Mouse (Mus musculus) hindbrain, embryonic 11.5 days (tissue): Measurements from ENCODE around the gene Ppfibp1. TPM values are rescaled to one million over a fixed set of nuclear protein-coding genes. Genes with fewer than 3 reads are reported as not detected.
A peak's percentile ranks its signal among the peaks of the same experiment; 100 is the strongest.

Experiments
- ATAC-seq: fragments of 200-750 bp; cut with Nextera tagmentation; 2 replicates; pipeline ENCODE4 v1.8.0; 2017; ENCODE audit warnings: mild to moderate bottlenecking, moderate TSS enrichment, moderate library complexity; ENCODE audit not compliant: low FRiP score
- DNase-seq: peaks from one replicate; pipeline ENCODE4 v3.0.0-alpha.2; 2015; ENCODE audit warnings: low spot score
- H3K27ac ChIP-seq: fragments of 300-500 bp; sonication (generic); 2 replicates; pipeline ENCODE4 v1.5.1; 2014; ENCODE audit warnings: mild to moderate bottlenecking, low read depth, low read length
- H3K27me3 ChIP-seq: fragments of 300-500 bp; sonication (generic); 2 replicates; pipeline ENCODE4 v1.6.1; 2014; ENCODE audit warnings: mild to moderate bottlenecking, low read length, moderate library complexity, mixed read lengths; ENCODE audit not compliant: control insufficient read depth, insufficient read depth
- H3K36me3 ChIP-seq: fragments of 300-500 bp; sonication (generic); 2 replicates; pipeline ENCODE4 v1.6.1; 2014; ENCODE audit warnings: mild to moderate bottlenecking, low read length, moderate library complexity, mixed read lengths; ENCODE audit not compliant: control insufficient read depth, insufficient read depth
- H3K4me1 ChIP-seq: fragments of 300-500 bp; sonication (generic); replicated peaks from 2 replicates; pipeline ENCODE4 v1.6.1; 2014; ENCODE audit warnings: low read length, mixed read lengths; ENCODE audit not compliant: control insufficient read depth, insufficient read depth
- H3K4me2 ChIP-seq: fragments of 300-500 bp; sonication (generic); replicated peaks from 2 replicates; pipeline ENCODE4 v1.6.1; 2014; ENCODE audit warnings: mild to moderate bottlenecking, low read depth, low read length
- H3K4me3 ChIP-seq: fragments of 300-500 bp; sonication (generic); 2 replicates; pipeline ENCODE4 v1.5.1; 2014; ENCODE audit warnings: low read depth, low read length
- H3K9ac ChIP-seq: fragments of 300-500 bp; sonication (generic); 2 replicates; pipeline ENCODE4 v1.6.1; 2014; ENCODE audit warnings: low read depth, low read length
- H3K9me3 ChIP-seq: fragments of 300-500 bp; sonication (generic); 2 replicates; pipeline ENCODE4 v1.6.1; 2016; ENCODE audit warnings: low read length; ENCODE audit not compliant: control insufficient read depth
- WGBS: fragments of 180-500 bp; shearing (Covaris S2); extraction: QIAGEN DNeasy Blood & Tissue Kit; methylation state at CpG from one replicate; pipeline ENCODE4 v1.1.7; 2014; 5-methylcytosine and 5-hydroxymethylcytosine counted together
- polyA plus RNA-seq: library from polyadenylated mRNA; unstranded; fragments of >200 nt; fragmentation: Nextera tagmentation; extraction: Ambion mirVana; gene quantifications from 2 replicates; pipeline ENCODE4 v1.2.1, GENCODE M21; 2014

The Ppfibp1 gene
- polyA plus RNA-seq, 1 experiment from 2014 or later = 36.1 TPM

- 41% methylated on average over 4 of the region's 4 CpGs for WGBS
- DNase-seq = peak; percentile 8
Observed at GRCm38 (mm10) chr6:146884851-146885250, 3.4 kb upstream of the Ppfibp1 start.

GRCm38 (mm10) chr6:146888660-146889490 is 588 bp downstream of the Ppfibp1 start:
- peak overlapping the region; percentile 76 for H3K4me3 ChIP-seq
- peak; percentile 19 for DNase-seq
- H3K27ac ChIP-seq = no peak overlapping the region
- peak; percentile 77 for ATAC-seq
- WGBS = 9% methylated on average over 25 of the region's 26 CpGs
- H3K9ac ChIP-seq = peak overlapping the region; percentile 81
- no peaks in the 10 kb centered on the region for H3K9me3 ChIP-seq
- no peaks in the 10 kb centered on the region; the same call in 1 of the 2 replicates for H3K27me3 ChIP-seq
- no peaks in the 10 kb centered on the region for H3K36me3 ChIP-seq
- H3K4me2 ChIP-seq = peak overlapping the region; percentile 79
- no peaks in the 10 kb centered on the region; the same call in 1 of the 2 replicates for H3K4me1 ChIP-seq

More at GRCm38 (mm10) chr6:146884851-146885250, 3.4 kb upstream of the Ppfibp1 start:
- Histone ChIP-seq H3K27me3 (no peaks in the 10 kb centered on the region; the same call in 1 of the 2 replicates), H3K36me3 (no peaks in the 10 kb centered on the region), H3K4me3 (no peak overlapping the region), H3K9me3 (no peaks in the 10 kb centered on the region), H3K27ac (no peak overlapping the region), H3K9ac (no peak overlapping the region), H3K4me1 (no peaks in the 10 kb centered on the region; the same call in 1 of the 2 replicates), H3K4me2 (no peak overlapping the region)
- no peak for ATAC-seq

GRCm38 (mm10) chr6:146890215-146890614 is 1.9 kb downstream of the Ppfibp1 start:
- ATAC-seq (no peak), DNase-seq (no peak)
- Histone ChIP-seq H3K27ac (no peak overlapping the region), H3K9ac (no peak overlapping the region), H3K9me3 (no peaks in the 10 kb centered on the region), H3K4me1 (no peaks in the 10 kb centered on the region; the same call in 1 of the 2 replicates), H3K4me3 (no peak overlapping the region), H3K4me2 (no peak overlapping the region; the same call in 1 of the 2 replicates), H3K36me3 (no peaks in the 10 kb centered on the region), H3K27me3 (no peaks in the 10 kb centered on the region; the same call in 1 of the 2 replicates)
- WGBS = 60% methylated on average over 2 of the region's 2 CpGs

GRCm38 (mm10) chr6:146890633-146891032 is 2.3 kb downstream of the Ppfibp1 start:
- no peaks in the 10 kb centered on the region; the same call in 1 of the 2 replicates for H3K4me1 ChIP-seq
- no peaks in the 10 kb centered on the region for H3K36me3 ChIP-seq
- ATAC-seq = no peak
- no peaks in the 10 kb centered on the region for H3K9me3 ChIP-seq
- no peak overlapping the region for H3K27ac ChIP-seq
- no peak for DNase-seq
- H3K4me2 ChIP-seq = no peak overlapping the region; the same call in 1 of the 2 replicates
- H3K4me3 ChIP-seq = no peak overlapping the region
- no peak overlapping the region for H3K9ac ChIP-seq
- H3K27me3 ChIP-seq = no peaks in the 10 kb centered on the region; the same call in 1 of the 2 replicates

GRCm38 (mm10) chr6:146893890-146894289 is 5.6 kb downstream of the Ppfibp1 start:
- no peaks in the 10 kb centered on the region for H3K36me3 ChIP-seq
- no peak overlapping the region for H3K9ac ChIP-seq
- H3K4me3 ChIP-seq = no peak overlapping the region
- DNase-seq (no peak), ATAC-seq (no peak)
- no peaks in the 10 kb centered on the region; the same call in 1 of the 2 replicates for H3K27me3 ChIP-seq
- no peaks in the 10 kb centered on the region for H3K9me3 ChIP-seq
- no peak overlapping the region for H3K4me2 ChIP-seq
- H3K4me1 ChIP-seq = no peaks in the 10 kb centered on the region
- H3K27ac ChIP-seq = no peak overlapping the region
- WGBS = 84% methylated on average over 2 of the region's 2 CpGs

GRCm38 (mm10) chr6:146898709-146899108 is 10.4 kb downstream of the Ppfibp1 start:
- Histone ChIP-seq H3K27me3 (no peaks in the 10 kb centered on the region), H3K27ac (no peak overlapping the region), H3K4me3 (no peak overlapping the region), H3K9me3 (no peaks in the 10 kb centered on the region), H3K9ac (no peak overlapping the region), H3K4me2 (no peak overlapping the region), H3K4me1 (no peaks in the 10 kb centered on the region), H3K36me3 (no peaks in the 10 kb centered on the region)
- ATAC-seq (no peak), DNase-seq (no peak)
- WGBS = 87% methylated on average over 6 of the region's 6 CpGs

GRCm38 (mm10) chr6:146899647-146900046 is 11.4 kb downstream of the Ppfibp1 start:
- Histone ChIP-seq H3K9ac (no peak overlapping the region), H3K27me3 (no peaks in the 10 kb centered on the region), H3K4me1 (no peaks in the 10 kb centered on the region), H3K4me2 (no peak overlapping the region), H3K4me3 (no peak overlapping the region), H3K36me3 (no peaks in the 10 kb centered on the region), H3K27ac (no peak overlapping the region), H3K9me3 (no peaks in the 10 kb centered on the region)
- WGBS = 78% methylated on average over 2 of the region's 2 CpGs
- DNase-seq (no peak), ATAC-seq (no peak)

- no peaks in the 10 kb centered on the region for H3K9me3 ChIP-seq
- WGBS = 92% methylated on average over 4 of the region's 4 CpGs
- no peak overlapping the region for H3K4me3 ChIP-seq
- H3K4me1 ChIP-seq = no peaks in the 10 kb centered on the region
- H3K27ac ChIP-seq = no peak overlapping the region
- DNase-seq (no peak), ATAC-seq (no peak)
- H3K4me2 ChIP-seq = no peak overlapping the region
- H3K9ac ChIP-seq = no peak overlapping the region
- no peaks in the 10 kb centered on the region for H3K27me3 ChIP-seq
- no peaks in the 10 kb centered on the region for H3K36me3 ChIP-seq
Observed at GRCm38 (mm10) chr6:146901929-146902328, 13.6 kb downstream of the Ppfibp1 start.

GRCm38 (mm10) chr6:146903632-146904031 is 15.3 kb downstream of the Ppfibp1 start:
- Histone ChIP-seq H3K27ac (no peak overlapping the region), H3K4me1 (no peaks in the 10 kb centered on the region), H3K9ac (no peak overlapping the region), H3K36me3 (no peaks in the 10 kb centered on the region), H3K4me3 (no peak overlapping the region), H3K4me2 (no peak overlapping the region), H3K9me3 (no peaks in the 10 kb centered on the region), H3K27me3 (no peaks in the 10 kb centered on the region)
- no peak for ATAC-seq
- DNase-seq = no peak
- 91% methylated on average over 2 of the region's 2 CpGs for WGBS
